Mouse (Mus musculus): ENCODE measurements at regions not wholly inside any gene's neighbourhood (a gene's known extent, or its start where the extent isn't known, plus 50 kb on each side); places are given as distances from the start of the nearest gene placed in this dataset.

DNA sequence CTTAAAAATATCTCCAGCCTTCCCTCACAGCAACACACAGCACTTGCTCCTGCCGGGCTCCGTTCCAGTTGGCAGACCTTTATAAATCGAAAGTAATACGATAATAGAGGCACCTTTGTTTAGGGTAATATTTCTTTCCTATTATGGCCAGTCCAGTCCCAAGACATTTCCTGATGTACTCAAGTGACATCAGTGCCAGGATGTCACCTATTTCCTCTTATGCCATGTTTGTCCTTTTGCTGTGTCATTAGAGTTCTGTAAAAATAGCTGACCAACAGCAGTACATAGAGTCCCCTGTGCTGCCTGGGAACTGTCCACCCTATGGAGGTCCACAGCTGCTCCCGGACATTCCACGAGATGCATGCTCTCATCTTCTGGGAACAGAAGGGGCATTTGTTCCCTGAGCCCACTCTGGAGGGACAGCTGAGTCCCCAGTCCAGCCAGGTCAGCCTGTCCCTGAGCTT, 700.1 kb upstream of the Car8 start:
- no peak for TF ChIP-seq CTCF (IDR thresholded peaks at IDR 0.05; ENCODE audit: control insufficient read depth, insufficient read depth, insufficient replicate concordance, low read depth, low read length)
- TF ChIP-seq POLR2A (IDR thresholded peaks at IDR 0.05; ENCODE audit: control insufficient read depth, low read depth, low read length), result no peak

Data from testis, adult 2 months (tissue).